30 mouse cellular contexts compared by ENCODE assay signal in the genomic region with DNA sequence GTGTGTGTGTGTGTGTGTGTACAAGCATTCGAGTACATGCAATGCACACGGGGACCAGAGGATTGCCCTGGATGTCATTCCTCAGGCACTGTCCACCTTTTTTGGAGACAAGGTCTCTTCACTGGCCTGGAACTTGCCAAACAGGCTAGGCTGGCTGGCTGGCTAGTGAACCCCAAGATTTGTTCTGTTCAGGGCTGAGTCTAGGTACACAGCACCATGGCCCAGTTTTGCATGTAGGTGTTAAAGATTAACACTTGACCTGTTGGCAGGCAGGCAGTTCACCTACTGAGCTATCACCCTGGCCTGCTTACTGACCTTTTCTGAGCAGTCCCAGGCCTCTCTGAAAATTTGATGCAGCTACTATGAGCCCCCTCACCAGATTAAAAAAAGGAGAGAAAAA. TPM values are rescaled to one million over a fixed set of nuclear protein-coding genes. Genes with fewer than 3 reads are reported as not detected.
DNase-seq lines count a peak whose midpoint lies in the region; ATAC-seq lines count a peak whose summit lies in the region.
"Had no signal": no experiment of that assay in that cellular context is flagged by ENCODE, and none has a peak within 500 bp of the region (broad histone marks: within the 10 kb centered on the region; RNA-seq: fewer than 3 reads in every experiment).

No protein-coding gene starts in this region.

- H3K4me3 ChIP-seq in kidney, embryonic 14.5 days (ENCODE audit: low read length) = no peak overlapping the region
- no peak overlapping the region for H3K4me3 ChIP-seq in liver, embryonic 15.5 days (replicated peaks)
- no peak overlapping the region for H3K4me3 ChIP-seq in liver, embryonic 16.5 days (ENCODE audit: low read depth, low read length)
- H3K4me3 ChIP-seq: embryonic facial prominence, embryonic 13.5 days; erythroblast, embryonic 14.5 days; forebrain, embryonic 12.5 days; heart, adult 2 months; heart, embryonic 13.5 days; left cerebral cortex, adult 2 months; megakaryocyte, embryonic 14.5 days; midbrain, embryonic 15.5 days; neural tube, embryonic 12.5 days; stomach, embryonic 15.5 days had no signal

- no peaks in the 10 kb centered on the region for H3K27me3 ChIP-seq in kidney, embryonic 14.5 days (ENCODE audit: control insufficient read depth, insufficient read depth, low read length)
- no peaks in the 10 kb centered on the region for H3K27me3 ChIP-seq in liver, embryonic 15.5 days
- no peaks in the 10 kb centered on the region for H3K27me3 ChIP-seq in liver, embryonic 16.5 days (ENCODE audit: control insufficient read depth, insufficient read depth, low read depth, low read length)
- H3K27me3 ChIP-seq: embryonic facial prominence, embryonic 13.5 days; forebrain, embryonic 12.5 days; heart, embryonic 13.5 days; midbrain, embryonic 15.5 days; neural tube, embryonic 12.5 days; stomach, embryonic 15.5 days had no signal

- WGBS in kidney, embryonic 14.5 days = 79% methylated on average over 2 of the region's 2 CpGs
- WGBS in liver, embryonic 15.5 days (ENCODE audit: insufficient replicate concordance) = 65% methylated on average over 2 of the region's 2 CpGs
- WGBS in liver, embryonic 16.5 days (ENCODE audit: insufficient replicate concordance) = 55% methylated on average over 2 of the region's 2 CpGs

- ATAC-seq in kidney, embryonic 14.5 days (ENCODE audit: low FRiP score, low TSS enrichment) = no peak
- peak; percentile 50; the same call in 1 of the 2 replicates for ATAC-seq in liver, embryonic 15.5 days (ENCODE audit: insufficient read depth)
- peak; percentile 75 for ATAC-seq in liver, embryonic 16.5 days (ENCODE audit: low read depth)
- ATAC-seq: hindbrain, postnatal 0 days; midbrain, embryonic 15.5 days had no signal

- H3K27ac ChIP-seq in kidney, embryonic 14.5 days (ENCODE audit: low read depth, low read length) = no peak overlapping the region
- peak overlapping the region; percentile 55 for H3K27ac ChIP-seq in liver, embryonic 15.5 days (replicated peaks)
- peak overlapping the region; percentile 49; the same call in 1 of the 2 replicates for H3K27ac ChIP-seq in liver, embryonic 16.5 days (ENCODE audit: low read length)
- H3K27ac ChIP-seq: embryonic facial prominence, embryonic 13.5 days; forebrain, embryonic 12.5 days; heart, adult 2 months; heart, embryonic 13.5 days; hindbrain, postnatal 0 days; kidney, postnatal 0 days; left cerebral cortex, adult 2 months; midbrain, embryonic 15.5 days; neural tube, embryonic 12.5 days; stomach, embryonic 15.5 days had no signal

- no peaks in the 10 kb centered on the region for H3K9me3 ChIP-seq in kidney, embryonic 14.5 days (ENCODE audit: control insufficient read depth, low read length)
- H3K9me3 ChIP-seq in liver, embryonic 15.5 days (replicated peaks) = no peaks in the 10 kb centered on the region
- H3K9me3 ChIP-seq in liver, embryonic 16.5 days (replicated peaks; ENCODE audit: control insufficient read depth, low read length) = no peaks in the 10 kb centered on the region
- H3K9me3 ChIP-seq: embryonic facial prominence, embryonic 13.5 days; forebrain, embryonic 12.5 days; heart, embryonic 13.5 days; megakaryocyte, embryonic 14.5 days; midbrain, embryonic 15.5 days; neural tube, embryonic 12.5 days; stomach, embryonic 15.5 days had no signal

- H3K4me1 ChIP-seq in kidney, embryonic 14.5 days (ENCODE audit: control insufficient read depth, insufficient read depth, low read length) = no peaks in the 10 kb centered on the region
- peaks cover 2% of the 10 kb centered on the region; the same call in 1 of the 2 replicates for H3K4me1 ChIP-seq in liver, embryonic 15.5 days (replicated peaks)
- H3K4me1 ChIP-seq in liver, embryonic 16.5 days (ENCODE audit: control insufficient read depth, low read depth, low read length) = no peaks in the 10 kb centered on the region; the same call in 1 of the 2 replicates
- H3K4me1 ChIP-seq: embryonic facial prominence, embryonic 13.5 days; forebrain, embryonic 12.5 days; heart, embryonic 13.5 days; midbrain, embryonic 15.5 days; neural tube, embryonic 12.5 days had no signal

- H3K4me2 ChIP-seq in kidney, embryonic 14.5 days (replicated peaks; ENCODE audit: low read depth, low read length) = no peak overlapping the region
- H3K4me2 ChIP-seq in liver, embryonic 15.5 days = no peak overlapping the region
- no peak overlapping the region for H3K4me2 ChIP-seq in liver, embryonic 16.5 days (ENCODE audit: low read depth, low read length)
- H3K4me2 ChIP-seq: embryonic facial prominence, embryonic 13.5 days; forebrain, embryonic 12.5 days; heart, embryonic 13.5 days; midbrain, embryonic 15.5 days; neural tube, embryonic 12.5 days; stomach, embryonic 15.5 days had no signal

- H3K36me3 ChIP-seq in kidney, embryonic 14.5 days (ENCODE audit: control insufficient read depth, insufficient read depth, low read length) = peaks cover 70% of the 10 kb centered on the region
- 0 out of 2 replicates have a peak, but pooled peaks cover 4% of the 10 kb centered on the region for H3K36me3 ChIP-seq in liver, embryonic 15.5 days (replicated peaks)
- H3K36me3 ChIP-seq in liver, embryonic 16.5 days (ENCODE audit: control insufficient read depth, insufficient read depth) = no peaks in the 10 kb centered on the region
- H3K36me3 ChIP-seq: midbrain, embryonic 15.5 days had no signal

- H3K9ac ChIP-seq in kidney, embryonic 14.5 days (ENCODE audit: low read depth, low read length) = no peak overlapping the region
- H3K9ac ChIP-seq in liver, embryonic 15.5 days = no peak overlapping the region
- H3K9ac ChIP-seq in liver, embryonic 16.5 days (ENCODE audit: low read depth, low read length) = no peak overlapping the region
- H3K9ac ChIP-seq: embryonic facial prominence, embryonic 13.5 days; forebrain, embryonic 12.5 days; heart, embryonic 13.5 days; midbrain, embryonic 15.5 days; neural tube, embryonic 12.5 days; stomach, embryonic 15.5 days had no signal

- peak; percentile 81 for DNase-seq in kidney, adult 11 months
- DNase-seq in liver = no peak
- peak; percentile 85 for DNase-seq in kidney, adult 9 months
- no peak for DNase-seq in MN1 (ENCODE audit: low spot score)
- no peak for DNase-seq in ovary, postnatal 10 days (ENCODE audit: low spot score)
- DNase-seq: adrenal gland, postnatal 25 days; cerebellum, adult 8-10 months; cerebellum, postnatal 36 days; embryo, embryonic 11 days; gastrocnemius, postnatal 36 days; heart, adult 2 months; heart, postnatal 14 days; lung, postnatal 14 days; retina, postnatal 1 day; thymus, adult 2 months; thymus, postnatal 4 days had no signal

RNA-seq across cellular contexts. Expression of gene Tgoln1, which starts 13.6 kb away (rescaled TPM):
- 22.5 and 39.6 TPM in 2 replicates for polyA plus RNA-seq in kidney, embryonic 14.5 days (2014; fragmentation: Nextera tagmentation; extraction: Ambion mirVana)
- 13.1 and 14.9 TPM in 2 replicates for polyA plus RNA-seq in liver, embryonic 15.5 days (2015; fragmentation: Nextera tagmentation; extraction: Ambion mirVana)
- polyA plus RNA-seq in liver, embryonic 16.5 days (2015; fragmentation: Nextera tagmentation; extraction: Ambion mirVana) = 15.5 and 16.8 TPM in 2 replicates

RNA-seq across cellular contexts. Expression of gene Retsat, which starts 32.1 kb away (rescaled TPM):
- 14.7 and 20.1 TPM in 2 replicates for polyA plus RNA-seq in kidney, embryonic 14.5 days (2014; fragmentation: Nextera tagmentation; extraction: Ambion mirVana)
- 17.9 and 18.2 TPM in 2 replicates for polyA plus RNA-seq in liver, embryonic 15.5 days (2015; fragmentation: Nextera tagmentation; extraction: Ambion mirVana)
- 17.6 and 21.5 TPM in 2 replicates for polyA plus RNA-seq in liver, embryonic 16.5 days (2015; fragmentation: Nextera tagmentation; extraction: Ambion mirVana)

RNA-seq across cellular contexts. Expression of gene Elmod3, which starts 32.2 kb away (rescaled TPM):
- polyA plus RNA-seq in kidney, embryonic 14.5 days (2014; fragmentation: Nextera tagmentation; extraction: Ambion mirVana) = 10.4 and 15.0 TPM in 2 replicates
- 4.2 TPM in 2 replicates for polyA plus RNA-seq in liver, embryonic 15.5 days (2015; fragmentation: Nextera tagmentation; extraction: Ambion mirVana)
- polyA plus RNA-seq in liver, embryonic 16.5 days (2015; fragmentation: Nextera tagmentation; extraction: Ambion mirVana) = 4.5 and 4.7 TPM in 2 replicates

Comparison
In these comparisons a context has a peak if more than half of its experiments do, and no peak if none do; other contexts are left out.
1. DNase-seq: peak in kidney, adult 11 months (single experiment) and kidney, adult 9 months (single experiment); none in liver (single experiment), MN1 (single experiment) and ovary, postnatal 10 days (single experiment).